Mouse (Mus musculus) stomach, postnatal 0 days (tissue): ENCODE measurements around the gene Thap8. TPM values are rescaled to one million over a fixed set of nuclear protein-coding genes. Genes with fewer than 3 reads are reported as not detected.

Experiments
- ATAC-seq: fragments of 200-750 bp; cut with Nextera tagmentation; 2 replicates; pipeline ENCODE4 v1.8.0; 2017; ENCODE audit not compliant: low FRiP score, low TSS enrichment
- DNase-seq: peaks from one replicate; pipeline ENCODE4 v3.0.0-alpha.2; 2016; ENCODE audit warnings: low spot score
- H3K27ac ChIP-seq: fragments of 300-500 bp; sonication (generic); replicated peaks from 2 replicates; pipeline ENCODE4 v1.5.1; 2014; ENCODE audit warnings: mild to moderate bottlenecking, control low read depth
- H3K27me3 ChIP-seq: fragments of 300-500 bp; sonication (generic); 2 replicates; pipeline ENCODE4 v1.6.1; 2014; ENCODE audit warnings: low read length; ENCODE audit not compliant: control insufficient read depth, insufficient read depth
- H3K36me3 ChIP-seq: fragments of 300-500 bp; sonication (generic); 2 replicates; pipeline ENCODE4 v1.6.1; 2014; ENCODE audit warnings: low read length, mixed read lengths; ENCODE audit not compliant: control insufficient read depth, insufficient read depth
- H3K4me1 ChIP-seq: fragments of 300-500 bp; sonication (generic); replicated peaks from 2 replicates; pipeline ENCODE4 v1.6.1; 2014; ENCODE audit warnings: antibody characterized with exemption; ENCODE audit not compliant: control insufficient read depth, insufficient read depth
- H3K4me2 ChIP-seq: fragments of 300-500 bp; sonication (generic); replicated peaks from 2 replicates; pipeline ENCODE4 v1.6.1; 2014; ENCODE audit warnings: low read depth, mild to moderate bottlenecking, control low read depth, moderate library complexity
- H3K4me3 ChIP-seq: fragments of 300-500 bp; sonication (generic); 2 replicates; pipeline ENCODE4 v1.5.1; 2014; ENCODE audit warnings: low read depth, low read length, control low read depth
- H3K9ac ChIP-seq: fragments of 300-500 bp; sonication (generic); 2 replicates; pipeline ENCODE4 v1.6.1; 2014; ENCODE audit warnings: mild to moderate bottlenecking, low read length, control low read depth, mixed read lengths
- H3K9me3 ChIP-seq: fragments of 300-500 bp; sonication (generic); 2 replicates; pipeline ENCODE4 v1.6.1; 2016; ENCODE audit warnings: low read length; ENCODE audit not compliant: control insufficient read depth
- CTCF ChIP-seq: IDR thresholded peaks from 2 replicates; pipeline ENCODE4 v1.5.1; 2016; ENCODE audit warnings: antibody characterized with exemption, low read depth, mild to moderate bottlenecking, moderate library complexity
- EP300 ChIP-seq: optimal IDR thresholded peaks from 2 replicates; pipeline ENCODE3; 2016; ENCODE audit warnings: antibody characterized with exemption
- WGBS: fragments of 180-500 bp; shearing (Covaris S2); extraction: QIAGEN DNeasy Blood & Tissue Kit; methylation state at CpG from one replicate; pipeline ENCODE4 v1.1.7; 2014; 5-methylcytosine and 5-hydroxymethylcytosine counted together
- polyA plus RNA-seq: library from polyadenylated mRNA; unstranded; fragments of >200 nt; fragmentation: Nextera tagmentation; extraction: Ambion mirVana; gene quantifications from 2 replicates; pipeline ENCODE4 v1.2.1, GENCODE M21; 2015

The Thap8 gene
- polyA plus RNA-seq, 1 experiment from 2014 or later: 0.38 TPM

- no peak for TF ChIP-seq CTCF
- TF ChIP-seq EP300: no peak
- peak overlapping the region; percentile 43; the same call in 1 of the 2 replicates for H3K4me2 ChIP-seq
- ATAC-seq: no peak
- 55% methylated on average over 13 of the region's 13 CpGs for WGBS
- H3K27ac ChIP-seq: no peak overlapping the region
- H3K27me3 ChIP-seq: no peaks in the 10 kb centered on the region
- no peaks in the 10 kb centered on the region for H3K4me1 ChIP-seq
- no peaks in the 10 kb centered on the region for H3K36me3 ChIP-seq
- no peak overlapping the region for H3K9ac ChIP-seq
- DNase-seq: no peak
- peak overlapping the region; percentile 24; the same call in 1 of the 2 replicates for H3K4me3 ChIP-seq
- H3K9me3 ChIP-seq: no peaks in the 10 kb centered on the region
Measured at GRCm38 (mm10) chr7:30315559-30316529, 36.0 kb downstream of the Thap8 start.

- Histone ChIP-seq H3K27ac (no peak overlapping the region), H3K9ac (no peak overlapping the region), H3K27me3 (no peaks in the 10 kb centered on the region), H3K4me3 (no peak overlapping the region), H3K36me3 (no peaks in the 10 kb centered on the region), H3K4me2 (no peak overlapping the region), H3K4me1 (no peaks in the 10 kb centered on the region; the same call in 1 of the 2 replicates), H3K9me3 (no peaks in the 10 kb centered on the region)
- DNase-seq: no peak
- ATAC-seq: no peak
- TF ChIP-seq EP300: no peak
- TF ChIP-seq CTCF: no peak
- 91% methylated on average over 3 of the region's 3 CpGs for WGBS
Measured at GRCm38 (mm10) chr7:30318142-30318541, 38.2 kb downstream of the Thap8 start.

- Histone ChIP-seq H3K4me2 (peak overlapping the region; percentile 87), H3K36me3 (no peaks in the 10 kb centered on the region), H3K4me1 (no peaks in the 10 kb centered on the region; the same call in 1 of the 2 replicates), H3K27me3 (no peaks in the 10 kb centered on the region), H3K9ac (no peak overlapping the region), H3K4me3 (no peak overlapping the region), H3K27ac (no peak overlapping the region), H3K9me3 (no peaks in the 10 kb centered on the region)
- ATAC-seq: no peak
- WGBS: 79% methylated on average over 2 of the region's 2 CpGs
- DNase-seq: no peak
- TF ChIP-seq EP300 (no peak), CTCF (no peak)
Measured at GRCm38 (mm10) chr7:30320946-30321345, 41.1 kb downstream of the Thap8 start.

DNA sequence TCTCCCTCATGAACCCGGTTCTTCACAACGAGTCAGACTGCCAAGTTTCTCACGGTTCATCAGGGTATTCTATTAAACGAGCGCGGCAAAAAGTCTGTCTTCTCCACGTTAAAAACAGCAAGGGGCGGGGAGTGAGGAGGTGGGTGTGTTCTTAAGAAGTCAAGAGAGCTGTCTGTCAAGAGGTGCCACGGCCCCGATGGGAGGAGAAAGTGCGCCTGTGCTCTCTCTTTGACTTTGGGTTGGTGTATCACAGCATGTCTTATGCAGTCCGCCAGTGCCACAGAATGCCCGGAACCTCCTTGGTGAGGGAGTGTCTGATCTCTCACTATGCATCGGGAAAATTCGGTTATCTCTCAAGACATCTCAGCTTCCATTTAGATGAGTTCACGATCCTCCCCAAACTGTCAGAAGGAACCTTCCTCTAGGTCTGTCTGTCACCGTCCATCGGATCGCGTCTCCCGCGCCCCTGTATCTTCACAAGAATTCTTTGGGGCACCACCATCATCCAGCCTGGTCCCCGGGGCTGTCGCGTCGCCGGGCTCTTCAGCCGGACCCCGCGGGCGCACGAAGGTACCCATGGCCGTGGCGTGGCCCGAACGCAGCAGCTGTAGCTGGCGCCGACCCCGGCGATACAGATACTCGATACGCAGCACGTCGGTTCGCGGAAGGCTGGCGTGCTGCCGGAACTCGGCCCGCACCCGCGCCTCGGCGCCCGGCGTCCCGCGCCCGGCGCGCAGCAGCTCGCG, 41.8 kb downstream of the Thap8 start, which contains the start of gene E130208F15Rik:
E130208F15Rik (plus strand) TSS at position 202 of the 746 bp plus-strand sequence.
- Histone ChIP-seq H3K9ac (peak within 1 kb of the TSS; percentile 92), H3K27ac (peak within 1 kb of the TSS; percentile 94), H3K27me3 (no peaks in the 10 kb centered on the region), H3K9me3 (no peaks in the 10 kb centered on the region), H3K4me3 (peak within 1 kb of the TSS; percentile 62), H3K36me3 (no peaks in the 10 kb centered on the region), H3K4me2 (peak within 1 kb of the TSS; percentile 87), H3K4me1 (no peaks in the 10 kb centered on the region; the same call in 1 of the 2 replicates)
- no peak for TF ChIP-seq EP300
- no peak for TF ChIP-seq CTCF
- ATAC-seq (peak; percentile 55), DNase-seq (peak; percentile 73)
- under 1% methylated on average over 57 of the region's 63 CpGs for WGBS

- TF ChIP-seq EP300 (no peak), CTCF (no peak)
- Histone ChIP-seq H3K27me3 (no peaks in the 10 kb centered on the region), H3K4me2 (peak overlapping the region; percentile 87), H3K4me3 (peak overlapping the region; percentile 62), H3K36me3 (no peaks in the 10 kb centered on the region), H3K9me3 (no peaks in the 10 kb centered on the region), H3K27ac (peak overlapping the region; percentile 94), H3K9ac (peak overlapping the region; percentile 92), H3K4me1 (no peaks in the 10 kb centered on the region; the same call in 1 of the 2 replicates)
- under 1% methylated on average over 20 of the region's 20 CpGs for WGBS
- ATAC-seq: peak; percentile 98
- DNase-seq: peak; percentile 98
Measured at GRCm38 (mm10) chr7:30322285-30322667, 42.4 kb downstream of the Thap8 start.
